Mouse (Mus musculus) heart, adult 8-10 months (tissue): Measurements from ENCODE around the gene Slc4a3. TPM values are rescaled to one million over a fixed set of nuclear protein-coding genes. Genes with fewer than 3 reads are reported as not detected.
A peak's percentile ranks its signal among the peaks of the same experiment; 100 is the strongest.

Experiments used
- DNase-seq: peaks from one replicate; pipeline ENCODE4 v3.0.0; 2022; ENCODE audit warnings: low spot score
- total RNA-seq, 4 experiments: library from RNA; stranded (reverse); gene quantifications; 2 replicates each; pipeline ENCODE4 v1.2.4; 2022

Slc4a3 gene
- total RNA-seq, 4 experiments from 2014 or later, result 221 to 344 (median 267) TPM

DNA sequence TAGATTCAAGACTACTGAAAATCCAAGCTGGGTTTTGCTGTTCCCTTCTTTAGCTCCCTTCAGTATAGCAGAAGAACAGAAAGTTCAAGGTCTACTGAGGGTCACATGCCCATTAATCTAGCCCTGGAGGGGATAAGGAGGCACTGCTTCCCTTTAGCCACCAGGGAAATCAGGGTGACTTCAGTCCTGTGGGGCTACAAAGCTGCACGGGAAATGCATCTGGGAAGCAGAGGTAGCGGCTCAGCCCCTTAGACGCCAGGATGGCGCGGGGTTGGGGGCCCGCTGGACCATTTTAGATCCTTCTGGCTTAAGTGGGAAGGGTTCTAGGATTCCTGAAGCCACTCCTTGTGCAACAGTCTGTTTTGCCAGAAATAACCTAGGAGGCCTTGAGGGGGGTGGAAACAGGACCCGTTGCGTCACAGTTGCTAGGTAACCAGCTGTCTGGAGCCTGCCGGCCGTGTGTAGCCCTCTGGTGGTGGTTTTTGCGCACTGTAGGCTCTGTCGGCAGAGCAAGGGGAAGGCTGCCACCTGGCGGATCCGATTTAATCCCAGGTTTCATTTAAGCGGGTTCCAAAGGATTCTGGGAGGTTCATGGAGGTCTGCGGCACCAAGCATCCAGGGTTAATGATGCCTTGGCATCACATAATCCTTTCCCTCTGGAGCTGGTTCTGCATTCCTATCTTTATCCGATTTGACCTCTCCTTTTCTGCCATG lies 13.3 kb downstream of the Slc4a3 start:
- peak; percentile 90 for DNase-seq

- DNase-seq, result no peak
These were observed 14.3 kb downstream of the Slc4a3 start for GRCm38 (mm10) chr1:75560206-75560913.

DNA sequence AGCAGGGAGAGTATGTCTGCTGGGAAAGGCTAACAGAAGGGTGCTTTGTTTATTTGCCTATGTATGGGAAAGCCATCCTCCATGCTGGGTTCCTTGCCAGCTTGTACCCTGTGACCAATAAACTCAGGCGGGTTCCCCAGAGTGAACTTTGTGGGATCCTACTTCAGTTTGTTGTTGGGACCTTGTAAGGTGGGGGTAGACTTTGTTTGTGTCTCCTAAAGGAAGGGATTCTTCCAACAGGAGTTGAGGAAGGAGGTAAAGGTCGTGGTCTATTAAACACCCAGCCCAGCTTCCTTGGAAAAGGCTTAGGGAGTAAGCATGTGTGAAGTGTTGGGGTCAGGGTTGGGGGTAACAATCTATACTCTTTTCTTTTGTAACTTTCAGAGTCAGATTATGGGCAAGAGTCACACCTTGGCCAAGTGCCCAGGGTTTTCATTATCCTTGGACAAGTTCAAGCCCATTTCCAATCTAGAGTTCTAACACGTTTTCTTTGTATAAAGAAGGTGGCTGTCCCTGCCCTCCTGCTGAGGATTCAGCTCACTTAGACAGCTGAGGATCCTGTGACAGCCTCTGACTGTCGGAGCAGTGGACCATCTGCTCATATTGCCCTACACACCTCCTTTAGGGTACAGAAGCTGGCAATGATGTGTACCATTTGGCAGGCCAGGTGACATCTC lies 15.3 kb downstream of the Slc4a3 start:
- DNase-seq, result no peak

- no peak for DNase-seq
These were observed 15.8 kb downstream of the Slc4a3 start for GRCm38 (mm10) chr1:75561898-75562238.

GRCm38 (mm10) chr1:75564102-75564501 lies 18.0 kb downstream of the Slc4a3 start:
- DNase-seq, result no peak

GRCm38 (mm10) chr1:75564916-75565315 lies 18.9 kb downstream of the Slc4a3 start:
- DNase-seq, result no peak

DNA sequence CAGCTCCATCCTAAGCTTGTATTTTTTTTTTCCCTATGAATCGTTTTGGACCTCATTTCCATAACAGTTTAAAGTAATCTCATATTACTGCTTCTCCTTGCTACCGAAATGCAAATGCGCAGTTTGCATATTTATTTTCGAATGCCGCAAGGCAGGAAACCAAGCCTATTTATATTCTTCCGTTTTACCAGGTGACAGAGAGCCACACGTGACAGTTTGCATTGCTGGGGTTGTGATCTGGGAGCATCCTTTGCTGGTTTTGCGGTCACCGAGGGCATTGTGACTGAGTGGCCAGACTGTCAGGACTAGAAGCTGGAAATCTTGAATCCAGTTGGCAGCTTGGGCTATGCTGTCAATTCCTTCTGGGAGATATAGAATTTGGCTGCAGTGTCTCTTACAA lies 19.6 kb downstream of the Slc4a3 start:
- DNase-seq, result no peak

- no peak for DNase-seq
These were observed 24.3 kb downstream of the Slc4a3 start for GRCm38 (mm10) chr1:75570403-75570802.

- DNase-seq, result no peak
These were observed 26.7 kb downstream of the Slc4a3 start for GRCm38 (mm10) chr1:75572776-75573175.

DNA sequence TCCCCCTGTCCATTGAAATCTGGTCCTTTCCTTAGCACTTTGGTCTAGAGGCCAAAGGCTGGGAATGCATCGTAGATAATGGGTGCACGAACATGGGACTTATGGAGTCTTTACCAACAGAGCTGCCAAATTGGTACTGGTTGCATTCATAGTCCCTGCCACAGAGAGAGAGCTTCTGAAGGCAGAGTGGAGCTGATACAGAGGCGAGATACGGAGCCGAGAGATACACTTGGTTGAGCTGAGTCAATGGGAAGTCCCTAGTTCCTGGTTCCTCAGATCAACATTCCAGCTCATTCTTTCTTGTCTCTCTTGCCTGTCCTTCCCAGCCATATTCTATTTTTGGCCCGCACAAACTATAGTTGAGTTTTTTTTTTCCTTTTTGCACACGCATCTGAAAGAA lies 27.6 kb downstream of the Slc4a3 start:
- DNase-seq, result no peak

GRCm38 (mm10) chr1:75574476-75575310 lies 28.6 kb downstream of the Slc4a3 start:
- DNase-seq, result no peak

GRCm38 (mm10) chr1:75581936-75582624 lies 36.0 kb downstream of the Slc4a3 start:
- DNase-seq, result peak; percentile 52

DNA sequence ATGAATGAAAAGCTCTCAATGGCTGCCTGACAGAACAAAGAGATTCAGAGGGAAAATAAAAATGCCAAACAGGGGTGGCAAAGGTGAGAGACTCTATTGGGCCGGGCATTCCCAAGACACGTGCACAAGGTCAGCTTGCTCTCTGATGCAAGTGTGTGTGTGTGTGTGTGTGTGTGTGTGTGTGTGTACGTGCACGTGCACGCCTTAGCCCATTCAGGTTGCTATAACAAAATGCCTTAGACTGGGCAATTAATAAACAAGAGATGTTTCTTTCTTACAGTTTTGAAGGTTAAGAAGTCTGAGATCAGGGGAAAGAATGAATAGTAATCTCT lies 36.5 kb downstream of the Slc4a3 start:
- no peak for DNase-seq

- no peak for DNase-seq
These were observed 37.0 kb downstream of the Slc4a3 start for GRCm38 (mm10) chr1:75583034-75583433.

- peak; percentile 55 for DNase-seq
These were observed 40.7 kb downstream of the Slc4a3 start for GRCm38 (mm10) chr1:75586791-75587190.

- DNase-seq, result peak; percentile 55
These were observed 42.0 kb downstream of the Slc4a3 start for GRCm38 (mm10) chr1:75587738-75588719.

DNA sequence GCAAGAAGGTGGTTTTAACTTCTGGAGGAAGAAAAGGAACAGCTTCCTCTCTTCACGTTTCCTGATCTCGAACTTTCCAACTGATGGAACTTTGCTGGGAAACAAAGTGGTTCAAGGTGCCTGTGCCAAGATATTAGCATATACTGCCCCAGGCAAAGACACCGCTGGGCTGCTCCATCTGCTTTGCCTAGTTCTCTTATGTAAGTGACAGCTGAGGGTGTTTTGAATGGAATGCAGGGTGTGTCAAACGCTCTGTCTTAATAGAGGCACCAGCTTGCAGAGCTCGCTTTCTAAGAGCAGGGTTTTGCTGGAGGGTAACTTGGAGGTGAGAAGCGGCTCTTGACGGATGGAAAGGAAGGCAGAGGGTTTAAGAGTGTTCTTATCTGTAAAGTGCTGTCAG lies 42.8 kb downstream of the Slc4a3 start:
- no peak for DNase-seq

DNA sequence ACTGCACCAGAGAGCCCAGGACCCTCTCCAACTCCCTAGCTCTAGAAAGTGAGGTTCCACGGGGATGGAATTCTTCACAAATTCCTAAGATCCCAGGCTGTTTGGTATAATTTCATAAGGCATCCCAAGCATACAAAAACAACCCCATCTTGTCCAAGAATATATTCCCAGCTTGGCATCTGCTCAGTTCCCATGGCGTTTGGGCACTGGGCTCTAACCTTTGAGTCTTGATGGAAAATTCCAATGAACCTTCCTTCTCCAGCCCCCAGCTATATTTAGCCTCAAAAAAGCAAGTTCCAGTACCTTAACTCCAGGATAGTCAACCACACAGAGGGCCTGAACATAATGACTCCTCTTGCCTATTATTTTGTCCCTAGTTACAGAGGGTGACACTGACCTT lies 43.9 kb downstream of the Slc4a3 start:
- DNase-seq, result no peak

DNA sequence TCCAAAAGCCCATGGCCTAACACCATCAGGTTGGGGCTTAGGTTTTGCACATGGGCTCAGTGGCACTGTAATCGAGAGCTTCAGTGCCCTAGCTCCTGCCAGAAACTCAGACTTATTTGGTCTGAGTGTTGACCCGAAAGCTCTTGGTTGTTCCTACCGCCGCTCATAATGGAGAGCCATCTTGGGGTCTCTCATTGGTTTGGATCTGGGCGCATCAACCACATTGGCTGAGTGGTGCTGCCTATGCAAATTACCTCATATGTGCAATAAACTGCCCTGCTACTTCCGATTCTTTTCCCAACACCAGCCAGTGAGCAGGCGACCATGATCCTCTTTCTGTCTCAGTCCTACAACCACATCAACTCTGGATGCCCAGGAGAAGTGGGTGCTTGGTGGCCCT lies 47.9 kb downstream of the Slc4a3 start:
- no peak for DNase-seq

GRCm38 (mm10) chr1:75594836-75595235 lies 48.8 kb downstream of the Slc4a3 start:
- DNase-seq, result no peak
